ENCODE assay signal across 15 mouse cellular contexts in genomic region chr13:57867586-57867985, GRCm38 (mm10). TPM values are rescaled to one million over a fixed set of nuclear protein-coding genes. Genes with fewer than 3 reads are reported as not detected.
DNase-seq lines count a peak whose midpoint lies in the region; ATAC-seq and TF ChIP-seq lines count a peak whose summit lies in the region.
"Had no signal": no experiment of that assay in that cellular context is flagged by ENCODE, and none has a peak within 500 bp of the region (broad histone marks: within the 10 kb centered on the region; RNA-seq: fewer than 3 reads in every experiment).

No protein-coding gene starts in this region.

- H3K4me3 ChIP-seq in hindbrain, embryonic 11.5 days (ENCODE audit: low read depth, low read length), result no peak overlapping the region
- no peak overlapping the region for H3K4me3 ChIP-seq in hindbrain, postnatal 0 days (ENCODE audit: low read length)
- H3K4me3 ChIP-seq in embryonic facial prominence, embryonic 14.5 days (ENCODE audit: low read depth, low read length), result no peak overlapping the region
- H3K4me3 ChIP-seq: embryonic facial prominence, embryonic 12.5 days; heart, embryonic 10.5 days; liver, embryonic 13.5 days; midbrain, embryonic 12.5 days had no signal

- H3K4me1 ChIP-seq in hindbrain, embryonic 11.5 days (replicated peaks; ENCODE audit: control insufficient read depth, insufficient read depth, low read length), result no peaks in the 10 kb centered on the region
- H3K4me1 ChIP-seq in hindbrain, postnatal 0 days (ENCODE audit: insufficient read depth, low read length), result no peaks in the 10 kb centered on the region
- H3K4me1 ChIP-seq in embryonic facial prominence, embryonic 14.5 days (ENCODE audit: control insufficient read depth, insufficient read depth, low read length), result no peaks in the 10 kb centered on the region
- H3K4me1 ChIP-seq: embryonic facial prominence, embryonic 12.5 days; heart, embryonic 10.5 days; liver, embryonic 13.5 days; midbrain, embryonic 12.5 days had no signal

- no peak for TF ChIP-seq CTCF in hindbrain, postnatal 0 days (IDR thresholded peaks at IDR 0.05; ENCODE audit: low read depth)

- peak; percentile 51 for DNase-seq in hindbrain, embryonic 11.5 days (ENCODE audit: low spot score)
- no peak for DNase-seq in hindbrain, postnatal 0 days (ENCODE audit: low spot score)
- DNase-seq in ovary, postnatal 36 days (ENCODE audit: low spot score), result peak; percentile 10
- no peak for DNase-seq in ovary, adult 18-20 months (ENCODE audit: low spot score)
- DNase-seq in embryonic facial prominence, embryonic 14.5 days (ENCODE audit: low spot score), result peak; percentile 52
- DNase-seq in gastrocnemius, postnatal 36 days, result no peak
- no peak for DNase-seq in frontal cortex, adult 2 months (ENCODE audit: extremely low spot score in 1 of 2, low spot score in 1 of 2)
- DNase-seq: liver, embryonic 13.5 days; thymus, postnatal 14 days had no signal

- 62% methylated on average over 7 of the region's 7 CpGs for WGBS in hindbrain, embryonic 11.5 days
- 68% methylated on average over 7 of the region's 7 CpGs for WGBS in hindbrain, postnatal 0 days
- WGBS in embryonic facial prominence, embryonic 14.5 days, result 50% methylated on average over 7 of the region's 7 CpGs

- no peak overlapping the region for H3K27ac ChIP-seq in hindbrain, embryonic 11.5 days (ENCODE audit: low read depth, low read length)
- no peak overlapping the region for H3K27ac ChIP-seq in hindbrain, postnatal 0 days
- H3K27ac ChIP-seq in embryonic facial prominence, embryonic 14.5 days (replicated peaks; ENCODE audit: low read depth, low read length), result no peak overlapping the region
- H3K27ac ChIP-seq: embryonic facial prominence, embryonic 12.5 days; heart, embryonic 10.5 days; liver, embryonic 13.5 days; midbrain, embryonic 12.5 days had no signal

- no peaks in the 10 kb centered on the region for H3K27me3 ChIP-seq in hindbrain, embryonic 11.5 days (ENCODE audit: control insufficient read depth, insufficient read depth, low read length)
- H3K27me3 ChIP-seq in hindbrain, postnatal 0 days (ENCODE audit: insufficient read depth, low read length), result no peaks in the 10 kb centered on the region
- no peaks in the 10 kb centered on the region for H3K27me3 ChIP-seq in embryonic facial prominence, embryonic 14.5 days (replicated peaks; ENCODE audit: control insufficient read depth, insufficient read depth, low read length)
- H3K27me3 ChIP-seq: embryonic facial prominence, embryonic 12.5 days; liver, embryonic 13.5 days; midbrain, embryonic 12.5 days had no signal

- no peak overlapping the region for H3K9ac ChIP-seq in hindbrain, embryonic 11.5 days (ENCODE audit: low read depth, low read length)
- no peak overlapping the region for H3K9ac ChIP-seq in hindbrain, postnatal 0 days (replicated peaks; ENCODE audit: low read length)
- H3K9ac ChIP-seq in embryonic facial prominence, embryonic 14.5 days (ENCODE audit: low read depth, low read length), result no peak overlapping the region
- H3K9ac ChIP-seq: embryonic facial prominence, embryonic 12.5 days; liver, embryonic 13.5 days; midbrain, embryonic 12.5 days had no signal

- no peaks in the 10 kb centered on the region for H3K36me3 ChIP-seq in hindbrain, embryonic 11.5 days (ENCODE audit: control insufficient read depth, insufficient read depth, low read length)
- H3K36me3 ChIP-seq in hindbrain, postnatal 0 days (ENCODE audit: insufficient read depth, low read length), result no peaks in the 10 kb centered on the region
- no peaks in the 10 kb centered on the region for H3K36me3 ChIP-seq in embryonic facial prominence, embryonic 14.5 days (ENCODE audit: control insufficient read depth, insufficient read depth, low read length)
- H3K36me3 ChIP-seq: embryonic facial prominence, embryonic 12.5 days; heart, embryonic 10.5 days; liver, embryonic 13.5 days; midbrain, embryonic 12.5 days had no signal

- ATAC-seq in hindbrain, embryonic 11.5 days (ENCODE audit: low FRiP score), result no peak
- ATAC-seq in hindbrain, postnatal 0 days, result no peak
- no peak for ATAC-seq in embryonic facial prominence, embryonic 14.5 days (ENCODE audit: low read depth)
- ATAC-seq in erythroid progenitor cell, adult 5-6 weeks (replicated peaks; ENCODE audit: low FRiP score, poor library complexity, severe bottlenecking), result no peak
- ATAC-seq: inflammation-experienced regulatory T-cells, adult 6 months had no signal

- H3K4me2 ChIP-seq in hindbrain, embryonic 11.5 days (replicated peaks; ENCODE audit: low read depth, low read length), result no peak overlapping the region
- no peak overlapping the region for H3K4me2 ChIP-seq in hindbrain, postnatal 0 days (ENCODE audit: low read depth, low read length)
- no peak overlapping the region for H3K4me2 ChIP-seq in embryonic facial prominence, embryonic 14.5 days (ENCODE audit: low read depth, low read length)
- H3K4me2 ChIP-seq: embryonic facial prominence, embryonic 12.5 days; liver, embryonic 13.5 days; midbrain, embryonic 12.5 days had no signal

- no peaks in the 10 kb centered on the region for H3K9me3 ChIP-seq in hindbrain, embryonic 11.5 days (ENCODE audit: control insufficient read depth, low read length)
- H3K9me3 ChIP-seq in hindbrain, postnatal 0 days (ENCODE audit: low read length), result no peaks in the 10 kb centered on the region
- H3K9me3 ChIP-seq in embryonic facial prominence, embryonic 14.5 days (ENCODE audit: control insufficient read depth, low read length), result no peaks in the 10 kb centered on the region
- H3K9me3 ChIP-seq: embryonic facial prominence, embryonic 12.5 days; heart, embryonic 10.5 days; liver, embryonic 13.5 days; midbrain, embryonic 12.5 days had no signal

- intact Hi-C loops in gastrocnemius, postnatal 36 days (cut with DNase I), result no loop called here

RNA-seq across cellular contexts. Expression of gene Spock1, which starts 40.5 kb away (rescaled TPM):
- 17.0 and 19.0 TPM in 2 replicates for polyA plus RNA-seq in hindbrain, embryonic 11.5 days (2014; fragmentation: Nextera tagmentation; extraction: Ambion mirVana)
- 101 and 118 TPM in 2 replicates for total RNA-seq in hindbrain, postnatal 0 days (2014; rRNA removed)
- polyA plus RNA-seq in hindbrain, postnatal 0 days (2015; fragmentation: Nextera tagmentation; extraction: Ambion mirVana), result 72.1 and 80.3 TPM in 2 replicates
- 11.8 and 12.5 TPM in 2 replicates for polyA plus RNA-seq in embryonic facial prominence, embryonic 14.5 days (2014; fragmentation: Nextera tagmentation; extraction: Ambion mirVana)
- total RNA-seq in erythroid progenitor cell, adult 5-6 weeks (2015; ENCODE audit: low replicate concordance), result not detected in 2 replicates
- total RNA-seq in erythroid progenitor cell, adult 5-6 weeks (2017; ENCODE audit: low replicate concordance), result not detected in 2 replicates
- total RNA-seq in gastrocnemius, postnatal 36 days (2021), result 1 to 10 TPM in 1 of 2 experiments, under 1 TPM in 1; 0.30 to 1.2 TPM
- polyA plus RNA-seq in frontal cortex, adult 2 months (2012; rRNA removed), result 89.1 and 89.9 TPM in 2 replicates
- total RNA-seq: neutrophil, adult 5-6 weeks had no signal
- polyA plus RNA-seq: inflammation-experienced regulatory T-cells, adult 6 months had no signal

Comparison
In these comparisons a context has a peak if more than half of its experiments do, and no peak if none do; other contexts are left out.
1. DNase-seq: peak in hindbrain, embryonic 11.5 days (single experiment), ovary, postnatal 36 days (single experiment) and embryonic facial prominence, embryonic 14.5 days (single experiment); none in hindbrain, postnatal 0 days (single experiment), ovary, adult 18-20 months (single experiment), gastrocnemius, postnatal 36 days (0 of 2) and frontal cortex, adult 2 months (0 of 2).